Mouse (Mus musculus): ENCODE measurements around the gene Il4. TPM values are rescaled to one million over a fixed set of nuclear protein-coding genes. Genes with fewer than 3 reads are reported as not detected.

The Il4 gene
- total RNA-seq (2021): not detected
- long read RNA-seq, experiment 1: 0 reads
- long read RNA-seq, experiment 2: 0 reads

- no peak for DNase-seq
Measured at GRCm38 (mm10) chr11:53618619-53619198, at the start of gene Il4. Gene Il4 (minus strand): TSS chr11:53618669.

- no peak for DNase-seq
Measured at GRCm38 (mm10) chr11:53664091-53664490, 45.6 kb upstream of the Il4 start.

GRCm38 (mm10) chr11:53662794-53663674, 44.6 kb upstream of the Il4 start:
- no peak for DNase-seq

GRCm38 (mm10) chr11:53657828-53658227, 39.4 kb upstream of the Il4 start:
- DNase-seq: no peak

- no peak for DNase-seq
Measured at GRCm38 (mm10) chr11:53657381-53657780, 38.9 kb upstream of the Il4 start.

- DNase-seq: peak; percentile 5
Measured at GRCm38 (mm10) chr11:53656558-53657202, 38.2 kb upstream of the Il4 start.

DNA sequence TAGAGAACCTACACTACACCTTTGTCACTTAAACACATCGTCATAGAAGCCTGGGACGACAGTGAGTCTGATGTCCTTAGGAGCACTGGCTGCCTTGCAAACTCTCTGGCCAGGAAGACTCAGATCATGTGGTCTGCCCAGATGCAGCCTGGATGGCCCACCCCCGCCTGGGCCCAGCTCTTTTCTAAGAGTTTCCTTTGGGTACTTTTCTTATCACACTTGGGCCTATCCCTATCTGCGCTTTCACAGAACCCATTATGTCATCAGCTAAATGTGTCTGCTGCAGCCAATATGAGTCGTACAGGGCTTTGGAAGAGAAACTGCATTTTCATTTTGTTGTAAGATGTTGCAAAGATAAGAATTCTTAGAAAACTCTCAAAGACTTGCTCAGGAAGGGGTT, 36.6 kb upstream of the Il4 start:
- no peak for DNase-seq

- no peak for DNase-seq
Measured at GRCm38 (mm10) chr11:53652427-53652826, 34.0 kb upstream of the Il4 start.

- DNase-seq: no peak
Measured at GRCm38 (mm10) chr11:53651441-53651840, 33.0 kb upstream of the Il4 start.

GRCm38 (mm10) chr11:53644017-53644416, 25.5 kb upstream of the Il4 start:
- no peak for DNase-seq

DNA sequence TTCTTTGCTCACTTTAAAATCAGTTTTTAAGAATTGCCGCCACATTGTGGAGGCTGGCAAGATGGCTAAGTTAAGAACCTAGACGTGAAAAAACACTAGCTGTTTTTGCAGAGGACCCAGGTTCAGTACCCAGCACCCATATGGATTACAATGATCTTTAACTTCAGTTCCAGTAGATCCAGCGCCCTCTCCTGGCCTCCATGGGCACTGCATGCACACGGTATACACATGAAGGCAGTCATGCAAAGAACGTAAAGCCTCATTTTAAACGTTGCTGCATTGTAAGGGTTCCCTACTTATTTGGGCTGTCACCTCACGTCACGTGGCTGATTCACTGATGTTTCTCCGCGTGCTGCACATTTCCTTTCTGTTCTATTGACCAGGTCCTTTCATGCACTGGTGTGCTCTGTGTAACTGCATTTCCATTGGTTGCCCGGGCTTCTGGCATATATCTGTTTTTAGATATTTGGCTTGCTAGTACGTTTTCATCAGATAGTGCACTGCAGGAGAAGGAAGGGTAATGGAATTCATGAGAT, 24.3 kb upstream of the Il4 start:
- DNase-seq: no peak

GRCm38 (mm10) chr11:53637803-53638260, 19.4 kb upstream of the Il4 start:
- no peak for DNase-seq

- DNase-seq: no peak
Measured at GRCm38 (mm10) chr11:53637046-53637802, 18.8 kb upstream of the Il4 start.

DNA sequence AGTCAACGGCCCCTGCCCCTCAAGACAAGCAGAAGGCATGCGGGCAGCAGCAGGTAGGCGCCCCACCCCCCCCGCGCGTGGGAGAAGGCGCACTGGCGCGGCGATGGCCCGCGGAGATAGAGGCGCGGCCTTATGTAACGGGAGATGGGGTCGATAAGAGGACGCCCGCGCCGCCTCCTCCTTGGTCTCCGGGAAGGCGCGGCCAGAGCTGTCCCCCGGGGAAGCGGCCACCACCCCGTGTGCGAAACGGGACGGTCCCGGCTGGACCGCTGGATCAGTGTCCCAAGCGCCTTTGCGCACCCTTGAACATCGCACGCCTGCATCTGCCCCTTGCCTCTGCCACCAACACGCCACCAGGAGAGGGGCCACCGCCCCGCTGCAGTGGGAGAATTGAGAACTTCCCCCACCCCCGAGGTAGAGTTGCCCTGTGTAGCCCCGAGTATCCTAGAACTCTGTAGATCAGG, 17.7 kb upstream of the Il4 start:
- peak; percentile 25 for DNase-seq

GRCm38 (mm10) chr11:53635590-53636182, 17.2 kb upstream of the Il4 start:
- DNase-seq: peak; percentile 13

DNA sequence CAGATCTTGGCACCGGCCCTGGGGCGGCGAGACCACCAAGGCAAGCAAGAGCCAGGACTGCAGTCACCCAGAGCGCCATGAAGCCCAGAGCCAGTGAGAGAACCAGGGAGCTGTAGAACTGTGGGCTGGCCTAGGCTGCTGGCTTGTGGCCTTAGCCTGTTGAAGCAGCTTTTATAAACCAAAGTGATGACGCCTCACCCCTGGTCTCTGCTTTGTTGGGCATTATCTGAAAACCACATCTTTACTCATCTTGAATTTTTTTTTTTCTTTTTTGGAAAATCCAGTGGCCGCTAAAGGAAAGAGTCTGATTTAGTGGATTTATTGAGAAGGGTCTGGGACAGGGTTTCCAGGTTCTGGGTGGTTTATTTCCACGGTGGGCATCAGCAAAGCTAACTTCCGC, 16.1 kb upstream of the Il4 start, which contains the start of gene Il13:
Il13 (minus strand) TSS at position 147 of the 400 bp plus-strand sequence.
- DNase-seq: no peak

DNA sequence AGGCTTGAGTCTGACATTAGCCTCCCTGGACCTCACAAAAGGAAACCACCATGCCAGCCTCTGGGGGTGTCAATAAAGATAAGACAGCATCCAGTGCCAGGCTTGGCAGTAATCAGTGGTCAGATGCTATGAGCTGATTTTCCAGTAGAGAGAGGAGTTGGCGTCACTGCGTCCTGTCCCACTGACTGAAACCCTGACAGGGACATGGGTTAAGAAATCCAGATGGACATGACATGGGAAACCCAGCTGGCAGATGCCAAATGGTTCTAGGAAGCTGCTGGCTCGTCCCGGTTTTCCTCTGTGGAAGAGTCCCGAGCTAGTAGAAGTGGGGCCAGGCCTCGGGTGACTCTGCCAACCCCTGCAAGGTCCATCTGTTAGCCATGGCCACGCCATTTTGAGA, 15.2 kb upstream of the Il4 start:
- no peak for DNase-seq

GRCm38 (mm10) chr11:53632122-53632733, 13.8 kb upstream of the Il4 start:
- no peak for DNase-seq

- DNase-seq: peak; percentile 84
Measured at GRCm38 (mm10) chr11:53627859-53628258, 9.4 kb upstream of the Il4 start.

DNA sequence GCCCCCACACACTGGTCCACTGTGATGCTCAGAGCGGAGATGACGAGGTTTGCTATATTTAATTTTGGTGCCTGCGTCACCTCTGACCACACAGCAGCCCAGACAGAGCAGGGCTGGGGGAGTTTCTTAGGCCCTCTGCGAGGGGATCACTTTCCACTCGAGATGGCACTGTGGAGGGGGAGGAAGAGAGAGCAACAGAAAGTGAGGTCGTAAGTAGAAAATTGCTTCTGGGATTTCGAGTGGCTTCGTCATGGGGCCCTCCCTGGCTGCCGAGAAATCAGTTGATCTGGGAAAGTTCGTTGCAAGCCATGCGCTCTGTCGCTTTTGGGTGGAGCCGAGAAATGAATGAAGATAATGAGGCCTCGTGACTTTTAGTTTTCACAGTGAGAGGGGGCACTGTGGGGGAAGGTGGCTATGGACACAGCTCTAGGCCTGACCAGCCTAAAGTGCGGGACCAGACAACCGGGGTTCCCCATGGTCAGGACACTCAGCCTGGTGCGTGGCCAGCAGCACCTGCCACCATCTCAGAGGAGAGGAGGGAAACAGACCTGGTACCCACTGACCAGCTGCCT, 8.4 kb upstream of the Il4 start:
- DNase-seq: no peak

- no peak for DNase-seq
Measured at GRCm38 (mm10) chr11:53624124-53624523, 5.7 kb upstream of the Il4 start.
